In the genomic region with DNA sequence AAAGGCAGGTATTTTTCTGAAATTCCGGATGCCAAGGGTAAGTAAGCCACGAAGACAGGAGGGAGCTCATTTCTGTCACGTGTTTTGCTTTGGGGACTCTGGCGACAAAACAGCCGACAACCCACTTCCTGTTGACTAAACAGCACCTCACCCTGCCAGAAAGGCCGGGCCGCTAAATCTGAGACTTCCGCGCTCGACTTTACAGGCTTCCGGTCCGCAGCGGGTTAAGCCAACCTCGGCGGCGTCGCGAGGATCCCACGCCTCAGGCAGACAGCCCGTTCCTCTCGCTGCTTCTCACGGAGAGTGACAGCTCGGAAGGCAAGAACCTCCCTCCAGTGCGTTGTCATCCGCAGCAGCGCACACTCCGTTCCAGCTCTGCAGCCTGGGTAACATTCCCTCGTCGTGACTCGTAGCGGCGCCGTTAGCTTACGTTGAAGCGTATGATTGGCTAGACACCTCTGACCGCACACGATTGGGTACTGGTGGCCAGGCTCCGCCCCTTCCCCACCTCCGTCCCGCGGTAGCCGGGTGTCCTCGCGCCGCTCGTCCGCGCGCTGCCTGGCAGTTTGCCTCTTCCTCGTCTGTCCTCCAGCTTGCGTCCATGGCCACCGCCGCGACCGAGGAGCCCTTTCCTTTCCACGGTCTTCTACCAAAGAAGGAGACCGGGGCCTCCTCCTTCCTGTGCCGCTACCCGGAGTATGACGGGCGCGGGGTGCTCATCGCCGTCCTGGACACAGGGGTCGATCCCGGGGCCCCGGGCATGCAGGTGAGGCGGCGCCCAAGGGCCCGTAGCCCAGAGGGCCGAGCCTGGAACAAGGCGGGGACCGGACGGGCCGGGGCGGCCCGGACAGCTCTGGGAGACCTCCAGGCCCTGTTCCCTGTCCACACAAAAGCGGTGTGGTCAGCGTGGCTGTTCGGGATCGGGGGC, we compare ENCODE assay signal across 8 mouse cellular contexts. TPM values are rescaled to one million over a fixed set of nuclear protein-coding genes. Genes with fewer than 3 reads are reported as not detected.
DNase-seq lines count a peak whose midpoint lies in the region; ATAC-seq lines count a peak whose summit lies in the region.

TSS of gene Tpp2 (plus strand) at position 160 of the 928 bp plus-strand sequence.

- H3K4me3 ChIP-seq in hindbrain, embryonic 16.5 days (ENCODE audit: low read length): peak within 1 kb of the TSS; percentile 100
- H3K4me3 ChIP-seq in macrophage (ENCODE audit: inconsistent target): peak within 1 kb of the TSS; percentile 80

- no peaks in the 10 kb centered on the region for H3K27me3 ChIP-seq in hindbrain, embryonic 16.5 days (replicated peaks; ENCODE audit: control insufficient read depth, insufficient read depth, low read length)

- no peaks in the 10 kb centered on the region for H3K9me3 ChIP-seq in hindbrain, embryonic 16.5 days (ENCODE audit: control insufficient read depth, low read length)

- peaks cover 13% of the 10 kb centered on the region for H3K4me1 ChIP-seq in hindbrain, embryonic 16.5 days (ENCODE audit: control insufficient read depth, insufficient read depth, low read depth, low read length)

- H3K27ac ChIP-seq in hindbrain, embryonic 16.5 days (ENCODE audit: low read depth, low read length): peak within 1 kb of the TSS; percentile 94
- H3K27ac ChIP-seq in macrophage: peak within 1 kb of the TSS; percentile 87

- under 1% methylated on average over 81 of the region's 81 CpGs for WGBS in hindbrain, embryonic 16.5 days
- WGBS in macrophage (ENCODE audit: missing documents): 1% methylated on average over 80 of the region's 81 CpGs

- H3K36me3 ChIP-seq in hindbrain, embryonic 16.5 days (ENCODE audit: control insufficient read depth, insufficient read depth, low read length): no peaks in the 10 kb centered on the region
- H3K36me3 ChIP-seq in macrophage (ENCODE audit: inconsistent target): no peaks in the 10 kb centered on the region

- DNase-seq in WW6 (ENCODE audit: low read depth, low spot score): peak; percentile 89
- peak; percentile 90 to 94 for DNase-seq in cerebellum, postnatal 4 days (ENCODE audit: low spot score in 2 of 2)
- peak; percentile 96 for DNase-seq in gastrocnemius, adult 18-20 months (ENCODE audit: low spot score)
- DNase-seq in left cerebral cortex, adult 18-20 months (ENCODE audit: low spot score in 2 of 2): peak; percentile 96 to 98
- peak; percentile 98 for DNase-seq in right cerebral cortex, adult 18-20 months
- DNase-seq in urinary bladder, postnatal 10 days (ENCODE audit: low spot score): peak; percentile 84

- H3K4me2 ChIP-seq in hindbrain, embryonic 16.5 days (ENCODE audit: low read length): peak within 1 kb of the TSS; percentile 73

- H3K79me2 ChIP-seq in macrophage (ENCODE audit: inconsistent target): peaks cover 46% of the 10 kb centered on the region

- peak within 1 kb of the TSS; percentile 99 for H3K9ac ChIP-seq in hindbrain, embryonic 16.5 days (ENCODE audit: low read depth, low read length)

- peak; percentile 100 for ATAC-seq in hindbrain, embryonic 16.5 days

RNA-seq across cellular contexts. Expression of gene Tpp2, which starts in this region (rescaled TPM):
- 10 to 100 TPM; 30.5 to 36.6 TPM for total RNA-seq in gastrocnemius, adult 18-20 months (2021)
- 55.1 and 59.5 TPM in 2 replicates for polyA plus RNA-seq in hindbrain, embryonic 16.5 days (2015; fragmentation: Nextera tagmentation; extraction: Ambion mirVana)
- total RNA-seq in left cerebral cortex, adult 18-20 months (2021): 10 to 100 TPM; 44.4 to 46.8 TPM
- 100 to 1,000 TPM; 139 to 240 (median 179) TPM for total RNA-seq in macrophage (2018; cell fraction: chromatin; rRNA removed)
- total RNA-seq in macrophage (2018; cell fraction: cytosol; rRNA removed): 10 to 100 TPM; 29.9 to 46.3 (median 38.3) TPM
- 100 to 1,000 TPM in 19 of 26 experiments, 10 to 100 TPM in 7; 84.6 to 139 (median 112) TPM for total RNA-seq in macrophage (2018; cell fraction: nucleus; rRNA removed)
- 34.3 to 46.0 TPM (median 42.9 TPM) in 3 replicates for polyA plus RNA-seq in macrophage (2018)

Comparison
In these comparisons a context has a peak if more than half of its experiments do, and no peak if none do; other contexts are left out.
1. Peak in every context shown above with its lines: DNase-seq, ATAC-seq, H3K4me3 ChIP-seq and H3K27ac ChIP-seq.